Mouse (Mus musculus) midbrain, embryonic 14.5 days (tissue): ENCODE results near the gene Vmn1r198. TPM values are rescaled to one million over a fixed set of nuclear protein-coding genes. Genes with fewer than 3 reads are reported as not detected.
"Not testable (repeated sequence)": the region's sequence is repeated elsewhere in the genome, so short reads cannot be mapped to it uniquely, and the experiment has no call there.

Experiments
- ATAC-seq: fragments of 200-750 bp; cut with Nextera tagmentation; 2 replicates; pipeline ENCODE4 v1.8.0; 2017; ENCODE audit warnings: moderate number of reproducible peaks, moderate library complexity; ENCODE audit not compliant: low FRiP score, low TSS enrichment
- DNase-seq: peaks from one replicate; pipeline ENCODE4 v3.0.0-alpha.2; 2015
- H3K27ac ChIP-seq: fragments of 300-500 bp; sonication (generic); replicated peaks from 2 replicates; pipeline ENCODE4 v1.5.1; 2014; ENCODE audit warnings: mild to moderate bottlenecking, low read depth, low read length, moderate library complexity
- H3K27me3 ChIP-seq: fragments of 300-500 bp; sonication (generic); 2 replicates; pipeline ENCODE4 v1.6.1; 2014; ENCODE audit warnings: low read length, control low read depth, mixed read lengths; ENCODE audit not compliant: control insufficient read depth, insufficient read depth
- H3K36me3 ChIP-seq: fragments of 300-500 bp; sonication (generic); 2 replicates; pipeline ENCODE4 v1.6.1; 2014; ENCODE audit warnings: low read length, control low read depth; ENCODE audit not compliant: control insufficient read depth, insufficient read depth
- H3K4me1 ChIP-seq: fragments of 300-500 bp; sonication (generic); 2 replicates; pipeline ENCODE4 v1.6.1; 2014; ENCODE audit warnings: mild to moderate bottlenecking, antibody characterized with exemption, low read length, control low read depth; ENCODE audit not compliant: control insufficient read depth, insufficient read depth
- H3K4me2 ChIP-seq: fragments of 300-500 bp; sonication (generic); 2 replicates; pipeline ENCODE4 v1.6.1; 2014; ENCODE audit warnings: mild to moderate bottlenecking, low read length, moderate library complexity
- H3K4me3 ChIP-seq: fragments of 300-500 bp; sonication (generic); replicated peaks from 2 replicates; pipeline ENCODE4 v1.5.1; 2014; ENCODE audit warnings: low read depth, low read length
- H3K9ac ChIP-seq: fragments of 300-500 bp; sonication (generic); replicated peaks from 2 replicates; pipeline ENCODE4 v1.6.1; 2014; ENCODE audit warnings: mild to moderate bottlenecking, low read length, moderate library complexity
- H3K9me3 ChIP-seq: fragments of 300-500 bp; sonication (generic); 2 replicates; pipeline ENCODE4 v1.6.1; 2016; ENCODE audit warnings: low read length, control low read depth, mixed read lengths; ENCODE audit not compliant: control insufficient read depth
- WGBS: fragments of 180-500 bp; shearing (Covaris S2); extraction: QIAGEN DNeasy Blood & Tissue Kit; methylation state at CpG from one replicate; pipeline ENCODE4 v1.1.7; 2014; 5-methylcytosine and 5-hydroxymethylcytosine counted together
- polyA plus RNA-seq: library from polyadenylated mRNA; unstranded; fragments of >200 nt; fragmentation: Nextera tagmentation; extraction: Ambion mirVana; gene quantifications from 2 replicates; pipeline ENCODE4 v1.2.1, GENCODE M21; 2014

Gene Vmn1r198
- polyA plus RNA-seq, 1 experiment from 2014 or later, result not detected

GRCm38 (mm10) chr13:22379518-22379917 is 29.4 kb downstream of the Vmn1r198 start, which contains the start of gene Vmn1r199:
Gene Vmn1r199, plus strand, starts transcription at chr13:22379818.
- ATAC-seq (no peak), DNase-seq (no peak)
- Histone ChIP-seq H3K27ac (no peak within 1 kb of the TSS), H3K4me2 (no peak within 1 kb of the TSS), H3K9me3 (no peaks in the 10 kb centered on the region), H3K4me3 (no peak within 1 kb of the TSS), H3K27me3 (no peaks in the 10 kb centered on the region), H3K9ac (no peak within 1 kb of the TSS), H3K4me1 (no peaks in the 10 kb centered on the region), H3K36me3 (no peaks in the 10 kb centered on the region)
- WGBS, result 83% methylated on average over 2 of the region's 2 CpGs

- H3K4me1 ChIP-seq, H3K4me3 ChIP-seq, H3K4me2 ChIP-seq, H3K9me3 ChIP-seq, H3K27ac ChIP-seq, H3K36me3 ChIP-seq, DNase-seq, H3K9ac ChIP-seq, H3K27me3 ChIP-seq, ATAC-seq: not testable (repeated sequence)
- WGBS, result 84% methylated on average over 3 of the region's 3 CpGs
Observed at GRCm38 (mm10) chr13:22381128-22381527, 31.0 kb downstream of the Vmn1r198 start.

- H3K9me3 ChIP-seq, result no peaks in the 10 kb centered on the region
- no peak overlapping the region for H3K4me2 ChIP-seq
- H3K4me1 ChIP-seq, result no peaks in the 10 kb centered on the region
- no peaks in the 10 kb centered on the region for H3K27me3 ChIP-seq
- ATAC-seq, result no peak
- 84% methylated on average over 3 of the region's 3 CpGs for WGBS
- H3K36me3 ChIP-seq, result no peaks in the 10 kb centered on the region
- no peak for DNase-seq
- H3K9ac ChIP-seq, result no peak overlapping the region
- no peak overlapping the region for H3K27ac ChIP-seq
- H3K4me3 ChIP-seq, result no peak overlapping the region
Observed at GRCm38 (mm10) chr13:22383401-22383800, 33.2 kb downstream of the Vmn1r198 start.

GRCm38 (mm10) chr13:22387050-22387449 is 36.9 kb downstream of the Vmn1r198 start:
- Histone ChIP-seq H3K27me3 (no peaks in the 10 kb centered on the region), H3K4me1 (no peaks in the 10 kb centered on the region), H3K4me3 (no peak overlapping the region), H3K9ac (no peak overlapping the region), H3K36me3 (no peaks in the 10 kb centered on the region), H3K4me2 (no peak overlapping the region), H3K9me3 (no peaks in the 10 kb centered on the region), H3K27ac (no peak overlapping the region)
- no peak for ATAC-seq
- no peak for DNase-seq
- 100% methylated on average over 1 of the region's 1 CpGs for WGBS

- Histone ChIP-seq H3K4me1 (no peaks in the 10 kb centered on the region), H3K9me3 (no peaks in the 10 kb centered on the region), H3K27me3 (no peaks in the 10 kb centered on the region), H3K9ac (no peak within 1 kb of the TSS), H3K4me2 (no peak within 1 kb of the TSS), H3K27ac (no peak within 1 kb of the TSS), H3K4me3 (no peak within 1 kb of the TSS), H3K36me3 (no peaks in the 10 kb centered on the region)
- 17% methylated on average over 3 of the region's 3 CpGs for WGBS
- no peak for ATAC-seq
- no peak for DNase-seq
Observed at GRCm38 (mm10) chr13:22390073-22390472, 39.9 kb downstream of the Vmn1r198 start, which contains the start of gene Vmn1r200. Gene Vmn1r200, plus strand, starts transcription at chr13:22390373.

- Histone ChIP-seq H3K9ac (no peak overlapping the region), H3K9me3 (peaks cover 14% of the 10 kb centered on the region), H3K4me3 (no peak overlapping the region), H3K27ac (no peak overlapping the region), H3K27me3 (no peaks in the 10 kb centered on the region), H3K4me1 (no peaks in the 10 kb centered on the region), H3K4me2 (no peak overlapping the region), H3K36me3 (no peaks in the 10 kb centered on the region)
- ATAC-seq (no peak), DNase-seq (no peak)
- WGBS, result 69% methylated on average over 1 of the region's 1 CpGs
Observed at GRCm38 (mm10) chr13:22402978-22403377, 52.8 kb downstream of the Vmn1r198 start.

Other genes with a start within 250 kb of the Vmn1r198 start
- not detected in 2 replicates for gene Vmn1r189, start 244.5 kb upstream of the Vmn1r198 start, polyA plus RNA-seq
- gene Vmn1r191, start 166.4 kb upstream of the Vmn1r198 start, polyA plus RNA-seq, result not detected in 2 replicates
- not detected in 2 replicates for gene Vmn1r192, start 159.2 kb upstream of the Vmn1r198 start, polyA plus RNA-seq
- not detected in 2 replicates for gene Vmn1r193, start 127.2 kb upstream of the Vmn1r198 start, polyA plus RNA-seq
- not detected in 2 replicates for gene Vmn1r194, start 106.1 kb upstream of the Vmn1r198 start, polyA plus RNA-seq
- gene Vmn1r195, start 79.8 kb upstream of the Vmn1r198 start, polyA plus RNA-seq, result not detected in 2 replicates
- gene Vmn1r196, start 60.4 kb upstream of the Vmn1r198 start, polyA plus RNA-seq, result not detected in 2 replicates
- not detected in 2 replicates for gene Vmn1r197, start 25.8 kb upstream of the Vmn1r198 start, polyA plus RNA-seq
- not detected in 2 replicates for gene Vmn1r199, start 29.5 kb downstream of the Vmn1r198 start, polyA plus RNA-seq
- 0.20 TPM in 1 of 2 replicates, not detected in the other for gene Vmn1r200, start 40.0 kb downstream of the Vmn1r198 start, polyA plus RNA-seq
- gene Vmn1r201, start 121.6 kb downstream of the Vmn1r198 start, polyA plus RNA-seq, result not detected in 2 replicates
- gene Vmn1r202, start 155.0 kb downstream of the Vmn1r198 start, polyA plus RNA-seq, result not detected in 2 replicates
- gene Vmn1r203, start 167.8 kb downstream of the Vmn1r198 start, polyA plus RNA-seq, result not detected in 2 replicates
- not detected in 2 replicates for gene Vmn1r204, start 202.8 kb downstream of the Vmn1r198 start, polyA plus RNA-seq
- gene Vmn1r205, start 242.6 kb downstream of the Vmn1r198 start, polyA plus RNA-seq, result not detected in 2 replicates